Mouse (Mus musculus): ENCODE results near the gene Mrvi1.

- TF ChIP-seq CTCF (IDR thresholded peaks at IDR 0.05; ENCODE audit: extremely low read depth, insufficient read depth, low read length), result no peak
- TF ChIP-seq POLR2A (IDR thresholded peaks at IDR 0.05; ENCODE audit: extremely low read depth, insufficient read depth, low read length), result no peak
Observed at GRCm38 (mm10) chr7:110972796-110973195, 9.5 kb downstream of the Mrvi1 start.

All from cortical plate, adult 2 months (tissue).